Mouse (Mus musculus) midbrain, postnatal 0 days (tissue): Measurements from ENCODE around the gene Gm38394. TPM values are rescaled to one million over a fixed set of nuclear protein-coding genes. Genes with fewer than 3 reads are reported as not detected.

Experiments used
- ATAC-seq: fragments of 200-750 bp; cut with Nextera tagmentation; 2 replicates; pipeline ENCODE4 v1.8.0; 2017; ENCODE audit warnings: moderate number of reproducible peaks, mild to moderate bottlenecking, moderate TSS enrichment, moderate library complexity; ENCODE audit not compliant: low FRiP score
- DNase-seq: peaks from one replicate; pipeline ENCODE4 v3.0.0-alpha.2; 2015; ENCODE audit warnings: low spot score
- H3K27ac ChIP-seq: fragments of 300-500 bp; sonication (generic); 2 replicates; pipeline ENCODE4 v1.5.1; 2014; ENCODE audit warnings: low read depth, mild to moderate bottlenecking, low read length, mixed read lengths
- H3K27me3 ChIP-seq: fragments of 300-500 bp; sonication (generic); 2 replicates; pipeline ENCODE4 v1.6.1; 2014; ENCODE audit warnings: low read length, control low read depth, mixed read lengths; ENCODE audit not compliant: insufficient read depth
- H3K36me3 ChIP-seq: fragments of 300-500 bp; sonication (generic); 2 replicates; pipeline ENCODE4 v1.6.1; 2014; ENCODE audit warnings: low read length, control low read depth, mixed read lengths; ENCODE audit not compliant: insufficient read depth
- H3K4me1 ChIP-seq: fragments of 300-500 bp; sonication (generic); 2 replicates; pipeline ENCODE4 v1.6.1; 2014; ENCODE audit warnings: mild to moderate bottlenecking, control low read depth, antibody characterized with exemption, low read length, mixed read lengths; ENCODE audit not compliant: insufficient read depth
- H3K4me2 ChIP-seq: fragments of 300-500 bp; sonication (generic); 2 replicates; pipeline ENCODE4 v1.6.1; 2014; ENCODE audit warnings: low read depth, mild to moderate bottlenecking, low read length, mixed read lengths; ENCODE audit not compliant: poor library complexity, severe bottlenecking
- H3K4me3 ChIP-seq: fragments of 300-500 bp; sonication (generic); 2 replicates; pipeline ENCODE4 v1.5.1; 2014; ENCODE audit warnings: low read depth, mild to moderate bottlenecking, low read length, moderate library complexity
- H3K9ac ChIP-seq: fragments of 300-500 bp; sonication (generic); replicated peaks from 2 replicates; pipeline ENCODE4 v1.6.1; 2014; ENCODE audit warnings: mild to moderate bottlenecking, low read length, moderate library complexity, mixed read lengths; ENCODE audit not compliant: poor library complexity, severe bottlenecking
- H3K9me3 ChIP-seq: fragments of 300-500 bp; sonication (generic); 2 replicates; pipeline ENCODE4 v1.6.1; 2016; ENCODE audit warnings: low read length, control low read depth
- CTCF ChIP-seq: IDR thresholded peaks from 2 replicates; pipeline ENCODE4 v1.5.1; 2016; ENCODE audit warnings: antibody characterized with exemption, mild to moderate bottlenecking
- WGBS: fragments of 180-500 bp; shearing (Covaris S2); extraction: QIAGEN DNeasy Blood & Tissue Kit; methylation state at CpG from one replicate; pipeline ENCODE4 v1.1.7; 2014; 5-methylcytosine and 5-hydroxymethylcytosine counted together
- polyA plus RNA-seq: library from polyadenylated mRNA; unstranded; fragments of >200 nt; fragmentation: Nextera tagmentation; extraction: Ambion mirVana; gene quantifications from 2 replicates; pipeline ENCODE4 v1.2.1, GENCODE M21; 2015
- total RNA-seq: library from RNA; depleted of rRNA; stranded (reverse); fragments of >200 nt; gene quantifications from 2 replicates; pipeline ENCODE4 v1.2.3, GENCODE M21; 2014; rRNA removed

Gene Gm38394
- total and polyA plus RNA-seq, 2 experiments from 2014 or later, result 1.6 to 6.0 TPM

GRCm38 (mm10) chr1:133596298-133597007, 64.7 kb downstream of the Gm38394 start:
- Histone ChIP-seq H3K4me2 (no peak overlapping the region), H3K4me3 (no peak overlapping the region), H3K27me3 (no peaks in the 10 kb centered on the region), H3K27ac (peak overlapping the region; percentile 64), H3K4me1 (0 out of 2 replicates have a peak, but pooled peaks cover 6% of the 10 kb centered on the region), H3K36me3 (no peaks in the 10 kb centered on the region), H3K9ac (0 out of 2 replicates have a peak overlapping the region, but pooled peaks have one; percentile 9), H3K9me3 (no peaks in the 10 kb centered on the region)
- TF ChIP-seq CTCF, result peak; percentile 81
- ATAC-seq (0 out of 2 replicates have a peak, but pooled peaks have one; percentile 66), DNase-seq (peak; percentile 91)
- 3% methylated on average over 4 of the region's 4 CpGs for WGBS

GRCm38 (mm10) chr1:133585995-133586537, 75.1 kb downstream of the Gm38394 start:
- Histone ChIP-seq H3K4me3 (no peak overlapping the region), H3K9me3 (no peaks in the 10 kb centered on the region), H3K27ac (no peak overlapping the region), H3K36me3 (no peaks in the 10 kb centered on the region), H3K4me1 (no peaks in the 10 kb centered on the region), H3K4me2 (no peak overlapping the region), H3K9ac (no peak overlapping the region), H3K27me3 (no peaks in the 10 kb centered on the region)
- peak; percentile 67 for TF ChIP-seq CTCF
- DNase-seq (peak; percentile 26), ATAC-seq (no peak)
- 64% methylated on average over 6 of the region's 6 CpGs for WGBS

- 88% methylated on average over 11 of the region's 11 CpGs for WGBS
- no peaks in the 10 kb centered on the region for H3K27me3 ChIP-seq
- ATAC-seq (no peak), DNase-seq (no peak)
- H3K9me3 ChIP-seq, result 0 out of 2 replicates have a peak, but pooled peaks cover 5% of the 10 kb centered on the region
- no peaks in the 10 kb centered on the region for H3K36me3 ChIP-seq
- no peaks in the 10 kb centered on the region for H3K4me1 ChIP-seq
- H3K4me3 ChIP-seq, result no peak overlapping the region
- H3K9ac ChIP-seq, result no peak overlapping the region
- H3K27ac ChIP-seq, result no peak overlapping the region
- no peak overlapping the region for H3K4me2 ChIP-seq
- no peak for TF ChIP-seq CTCF
Measured at GRCm38 (mm10) chr1:133571293-133571692, 89.8 kb downstream of the Gm38394 start.

Other genes starting within 250 kb of the Gm38394 start
- gene Sox13, start 236.9 kb downstream of the Gm38394 start, total RNA-seq, result 16.5 and 17.3 TPM in 2 replicates
- 3.3 and 4.7 TPM in 2 replicates for gene Sox13, start 236.9 kb downstream of the Gm38394 start, polyA plus RNA-seq
- gene Snrpe, start 51.0 kb downstream of the Gm38394 start, total RNA-seq, result 89.9 and 123 TPM in 2 replicates
- 349 and 362 TPM in 2 replicates for gene Snrpe, start 51.0 kb downstream of the Gm38394 start, polyA plus RNA-seq
- gene Zbed6, start 433 bp downstream of the Gm38394 start, total RNA-seq, result 6.6 and 9.4 TPM in 2 replicates
- gene Zbed6, start 433 bp downstream of the Gm38394 start, polyA plus RNA-seq, result 0.23 TPM in 1 of 2 replicates, not detected in the other
- gene Lax1, start 28.8 kb upstream of the Gm38394 start, total RNA-seq, result 0.09 TPM in 1 of 2 replicates, not detected in the other
- gene Lax1, start 28.8 kb upstream of the Gm38394 start, polyA plus RNA-seq, result 0.09 TPM in 1 of 2 replicates, not detected in the other
- gene Atp2b4, start 139.7 kb upstream of the Gm38394 start, total RNA-seq, result 48.3 and 62.3 TPM in 2 replicates
- gene Atp2b4, start 139.7 kb upstream of the Gm38394 start, polyA plus RNA-seq, result 11.3 and 12.1 TPM in 2 replicates
- gene Optc, start 246.7 kb upstream of the Gm38394 start, total RNA-seq, result 5.0 and 7.3 TPM in 2 replicates
- gene Optc, start 246.7 kb upstream of the Gm38394 start, polyA plus RNA-seq, result 2.1 and 2.7 TPM in 2 replicates